Mouse (Mus musculus) ES-Bruce4 (cell line): Measurements from ENCODE around the gene Wdr35. TPM values are rescaled to one million over a fixed set of nuclear protein-coding genes. Genes with fewer than 3 reads are reported as not detected.

Experiments
- H3K27ac ChIP-seq: 2 replicates; pipeline ENCODE4 v1.5.1; 2012; ENCODE audit warnings: low read length, inconsistent platforms; ENCODE audit not compliant: insufficient read depth
- H3K27me3 ChIP-seq: 2 replicates; pipeline ENCODE4 v1.6.1; 2012; ENCODE audit warnings: mild to moderate bottlenecking, low read length, inconsistent platforms; ENCODE audit not compliant: control insufficient read depth, poor library complexity, insufficient read depth, severe bottlenecking
- H3K36me3 ChIP-seq: 2 replicates; pipeline ENCODE4 v1.6.1; 2012; ENCODE audit warnings: inconsistent platforms, mild to moderate bottlenecking, low read length, moderate library complexity; ENCODE audit not compliant: control insufficient read depth, poor library complexity, insufficient read depth, severe bottlenecking
- H3K4me1 ChIP-seq: one replicate; pipeline ENCODE4 v1.8.1; 2011; ENCODE audit warnings: low read length; ENCODE audit not compliant: control insufficient read depth, insufficient read depth
- H3K4me3 ChIP-seq: 2 replicates; pipeline ENCODE4 v1.5.1; 2011; ENCODE audit warnings: low read depth, mild to moderate bottlenecking, low read length
- H3K9ac ChIP-seq: 2 replicates; pipeline ENCODE4 v1.6.1; 2012; ENCODE audit warnings: low read depth, mild to moderate bottlenecking, inconsistent platforms; ENCODE audit not compliant: poor library complexity, severe bottlenecking
- H3K9me3 ChIP-seq: replicated peaks from 2 replicates; pipeline ENCODE4 v1.6.1; 2012; ENCODE audit warnings: mild to moderate bottlenecking, low read length, inconsistent platforms; ENCODE audit not compliant: control insufficient read depth, poor library complexity, insufficient read depth, severe bottlenecking
- CTCF ChIP-seq: IDR thresholded peaks from one replicate; pipeline ENCODE4 v1.8.1; 2011; ENCODE audit warnings: low read depth, low read length
- EP300 ChIP-seq: IDR thresholded peaks from 2 replicates; pipeline ENCODE4 v1.6.1; 2011; ENCODE audit warnings: low read depth, low read length; ENCODE audit not compliant: insufficient read depth
- POLR2A ChIP-seq: IDR thresholded peaks from one replicate; pipeline ENCODE4 v1.8.1; 2011; ENCODE audit warnings: low read length; ENCODE audit not compliant: insufficient read depth
- polyA plus RNA-seq: library from polyadenylated mRNA; stranded (reverse); fragments of >200 nt; gene quantifications from 2 replicates; pipeline ENCODE4 v1.2.4, GENCODE M21; 2011; ENCODE audit warnings: low read depth; ENCODE audit not compliant: missing spikeins, insufficient read depth, insufficient read length

Wdr35 gene
- polyA plus RNA-seq, 1 experiment = 72.4 TPM

- Histone ChIP-seq H3K4me3 (no peak overlapping the region), H3K27ac (no peak overlapping the region), H3K9me3 (no peaks in the 10 kb centered on the region), H3K4me1 (no peaks in the 10 kb centered on the region), H3K36me3 (no peaks in the 10 kb centered on the region), H3K27me3 (no peaks in the 10 kb centered on the region), H3K9ac (no peak overlapping the region)
- TF ChIP-seq CTCF = no peak
- no peak for TF ChIP-seq EP300
- TF ChIP-seq POLR2A = no peak
Measured at GRCm38 (mm10) chr12:9077554-9078125, 103.9 kb downstream of the Wdr35 start.

Other genes with a start within 250 kb of the Wdr35 start
- gene Sdc1, start 202.6 kb upstream of the Wdr35 start, polyA plus RNA-seq = 41.8 and 42.8 TPM in 2 replicates
- gene Laptm4a, start 52.2 kb upstream of the Wdr35 start, polyA plus RNA-seq = 347 and 371 TPM in 2 replicates
- 6.1 and 6.6 TPM in 2 replicates for gene Matn3, start 26.0 kb upstream of the Wdr35 start, polyA plus RNA-seq
- 7.5 and 8.2 TPM in 2 replicates for gene Ttc32, start 56.1 kb downstream of the Wdr35 start, polyA plus RNA-seq